Mouse (Mus musculus) small intestine, adult 2 months (tissue): ENCODE data around the gene Col11a2. TPM values are rescaled to one million over a fixed set of nuclear protein-coding genes. Genes with fewer than 3 reads are reported as not detected.

ENCODE experiments used
- H3K27ac ChIP-seq: fragments of 200-500 bp; 2 replicates; pipeline ENCODE4 v1.5.1; 2012; ENCODE audit warnings: low read depth, low read length, control low read depth, inconsistent platforms; ENCODE audit not compliant: insufficient read depth
- H3K27me3 ChIP-seq: fragments of 200-500 bp; 2 replicates; pipeline ENCODE4 v1.6.1; 2012; ENCODE audit warnings: mild to moderate bottlenecking, moderate library complexity, low read length, inconsistent platforms; ENCODE audit not compliant: control insufficient read depth, insufficient read depth
- H3K36me3 ChIP-seq: fragments of 200-500 bp; 2 replicates; pipeline ENCODE4 v1.6.1; 2012; ENCODE audit warnings: mild to moderate bottlenecking, low read length, control low read depth, inconsistent platforms; ENCODE audit not compliant: control insufficient read depth, insufficient read depth
- H3K4me1 ChIP-seq: fragments of 200-500 bp; 2 replicates; pipeline ENCODE4 v1.6.1; 2012; ENCODE audit warnings: low read length, inconsistent platforms, mixed read lengths; ENCODE audit not compliant: control insufficient read depth, insufficient read depth, insufficient read length
- H3K4me3 ChIP-seq: fragments of 200-500 bp; 2 replicates; pipeline ENCODE4 v1.5.1; 2012; ENCODE audit warnings: low read depth, mild to moderate bottlenecking, control low read depth, inconsistent platforms, low read length, moderate library complexity
- CTCF ChIP-seq: fragments of 200-500 bp; IDR thresholded peaks from 2 replicates; pipeline ENCODE4 v1.5.1; 2012; ENCODE audit warnings: low read depth, mild to moderate bottlenecking, control low read depth, inconsistent platforms, low read length, moderate library complexity, mixed read lengths; ENCODE audit not compliant: insufficient replicate concordance, insufficient read length; ENCODE audit errors: extremely low read depth
- POLR2A ChIP-seq: fragments of 200-500 bp; IDR thresholded peaks from 2 replicates; pipeline ENCODE4 v1.6.1; 2012; ENCODE audit warnings: low read depth, mild to moderate bottlenecking, control low read depth, inconsistent platforms, low read length, moderate library complexity
- WGBS: fragments of 180-500 bp; shearing (Covaris S2); methylation state at CpG from one replicate; pipeline ENCODE4 v1.1.7; 2018; 5-methylcytosine and 5-hydroxymethylcytosine counted together
- polyA plus RNA-seq: library from polyadenylated mRNA; depleted of rRNA; stranded (reverse); fragments of >200 nt; gene quantifications from 2 replicates; pipeline ENCODE4 v1.2.3, GENCODE M21; 2012

Col11a2 gene
- polyA plus RNA-seq, 1 experiment, result 0.90 TPM

GRCm38 (mm10) chr17:34096497-34097010 is 57.3 kb downstream of the Col11a2 start:
- 45% methylated on average over 3 of the region's 3 CpGs for WGBS
- Histone ChIP-seq H3K27me3 (no peaks in the 10 kb centered on the region), H3K36me3 (no peaks in the 10 kb centered on the region), H3K4me3 (no peak overlapping the region), H3K27ac (no peak overlapping the region), H3K4me1 (peaks cover 20% of the 10 kb centered on the region; the same call in 1 of the 2 replicates)
- no peak for TF ChIP-seq CTCF
- TF ChIP-seq POLR2A, result no peak

GRCm38 (mm10) chr17:34097272-34097671 is 58.0 kb downstream of the Col11a2 start:
- Histone ChIP-seq H3K36me3 (no peaks in the 10 kb centered on the region), H3K4me1 (peaks cover 25% of the 10 kb centered on the region; the same call in 1 of the 2 replicates), H3K4me3 (no peak overlapping the region), H3K27ac (no peak overlapping the region), H3K27me3 (no peaks in the 10 kb centered on the region)
- WGBS, result 69% methylated on average over 5 of the region's 5 CpGs
- no peak for TF ChIP-seq CTCF
- TF ChIP-seq POLR2A, result no peak

- H3K27ac ChIP-seq, result no peak overlapping the region
- no peak overlapping the region for H3K4me3 ChIP-seq
- WGBS, result 18% methylated on average over 10 of the region's 10 CpGs
Observed at GRCm38 (mm10) chr17:34098709-34099479, 59.7 kb downstream of the Col11a2 start.

GRCm38 (mm10) chr17:34099531-34099930 is 60.3 kb downstream of the Col11a2 start:
- WGBS, result 20% methylated on average over 5 of the region's 5 CpGs
- Histone ChIP-seq H3K4me1 (peaks cover 26% of the 10 kb centered on the region; the same call in 1 of the 2 replicates), H3K4me3 (no peak overlapping the region), H3K27ac (no peak overlapping the region), H3K27me3 (no peaks in the 10 kb centered on the region), H3K36me3 (no peaks in the 10 kb centered on the region)
- no peak for TF ChIP-seq CTCF
- no peak for TF ChIP-seq POLR2A

More at GRCm38 (mm10) chr17:34098709-34099479, 59.7 kb downstream of the Col11a2 start:
- H3K36me3 ChIP-seq, result no peaks in the 10 kb centered on the region
- peaks cover 26% of the 10 kb centered on the region; the same call in 1 of the 2 replicates for H3K4me1 ChIP-seq
- H3K27me3 ChIP-seq, result no peaks in the 10 kb centered on the region
- TF ChIP-seq CTCF, result no peak
- TF ChIP-seq POLR2A, result no peak

GRCm38 (mm10) chr17:34101185-34101584 is 61.9 kb downstream of the Col11a2 start:
- H3K4me1 ChIP-seq, result peaks cover 22% of the 10 kb centered on the region; the same call in 1 of the 2 replicates
- TF ChIP-seq POLR2A, result no peak
- TF ChIP-seq CTCF, result no peak
- WGBS, result 28% methylated on average over 5 of the region's 5 CpGs
- H3K4me3 ChIP-seq, result no peak overlapping the region
- no peaks in the 10 kb centered on the region for H3K27me3 ChIP-seq
- no peak overlapping the region for H3K27ac ChIP-seq
- no peaks in the 10 kb centered on the region for H3K36me3 ChIP-seq

- Histone ChIP-seq H3K4me3 (peak overlapping the region; percentile 61), H3K27me3 (no peaks in the 10 kb centered on the region), H3K4me1 (peaks cover 21% of the 10 kb centered on the region; the same call in 1 of the 2 replicates), H3K36me3 (no peaks in the 10 kb centered on the region), H3K27ac (peak overlapping the region; percentile 85)
- TF ChIP-seq POLR2A (no peak), CTCF (peak; percentile 85; the same call in 1 of the 2 replicates)
- WGBS, result 6% methylated on average over 12 of the region's 12 CpGs
Observed at GRCm38 (mm10) chr17:34101604-34102032, 62.4 kb downstream of the Col11a2 start.

GRCm38 (mm10) chr17:34102831-34103230 is 63.6 kb downstream of the Col11a2 start:
- H3K4me1 ChIP-seq, result peaks cover 19% of the 10 kb centered on the region; the same call in 1 of the 2 replicates
- 7% methylated on average over 6 of the region's 6 CpGs for WGBS
- no peaks in the 10 kb centered on the region for H3K36me3 ChIP-seq
- TF ChIP-seq CTCF (no peak), POLR2A (no peak)
- H3K4me3 ChIP-seq, result no peak overlapping the region
- H3K27ac ChIP-seq, result peak overlapping the region; percentile 56
- H3K27me3 ChIP-seq, result no peaks in the 10 kb centered on the region
